Mouse (Mus musculus) ES-Bruce4 (cell line): ENCODE measurements at regions not wholly inside any gene's neighbourhood (a gene's known extent, or its start where the extent isn't known, plus 50 kb on each side); places are given as distances from the start of the nearest gene placed in this dataset.

ENCODE experiments used
- CTCF ChIP-seq: IDR thresholded peaks from one replicate; pipeline ENCODE4 v1.8.1; 2011; ENCODE audit warnings: low read depth, low read length
- EP300 ChIP-seq: IDR thresholded peaks from 2 replicates; pipeline ENCODE4 v1.6.1; 2011; ENCODE audit warnings: low read depth, low read length; ENCODE audit not compliant: insufficient read depth

DNA sequence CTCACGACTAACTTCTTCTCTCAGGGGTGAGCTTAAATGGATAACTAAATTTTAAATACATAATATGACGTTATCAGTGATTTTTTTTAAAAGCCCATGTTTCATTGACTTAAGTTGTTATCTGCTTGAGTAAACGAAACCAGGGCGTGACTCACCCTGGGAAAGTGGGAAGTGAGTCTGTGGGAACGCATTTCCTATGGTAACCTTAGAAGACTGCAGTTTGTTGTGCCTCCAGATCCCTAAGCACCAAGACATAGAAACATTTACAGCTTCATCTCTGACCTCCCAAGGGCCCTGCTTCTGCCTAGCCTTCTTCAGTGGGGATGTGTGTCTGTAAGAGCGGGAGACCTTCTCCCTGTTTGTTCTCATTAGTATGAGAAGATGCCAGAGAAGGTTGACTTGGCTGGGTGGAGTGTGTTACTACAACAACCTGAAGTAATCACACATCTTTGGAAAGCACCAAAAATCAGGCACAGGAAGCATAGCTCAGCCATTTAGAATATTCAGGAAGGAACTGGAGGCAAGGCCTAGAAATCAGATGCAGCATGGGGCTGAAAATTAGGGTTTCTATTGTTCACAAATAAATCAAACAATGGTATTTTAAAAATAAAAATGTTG lies 207.1 kb upstream of the Zpld1 start:
- no peak for TF ChIP-seq CTCF
- TF ChIP-seq EP300, result no peak
